Mouse (Mus musculus) thymus, postnatal 36 days (tissue): ENCODE data around the gene 2010111I01Rik.
"Not testable (repeated sequence)": the region's sequence is repeated elsewhere in the genome, so short reads cannot be mapped to it uniquely, and the experiment has no call there.

Source experiments
- DNase-seq, 2 experiments: peaks; one replicate each; pipeline ENCODE4 v3.0.0; 2022; ENCODE audit warnings: mixed read lengths in 2 of 2

Gene 2010111I01Rik

DNA sequence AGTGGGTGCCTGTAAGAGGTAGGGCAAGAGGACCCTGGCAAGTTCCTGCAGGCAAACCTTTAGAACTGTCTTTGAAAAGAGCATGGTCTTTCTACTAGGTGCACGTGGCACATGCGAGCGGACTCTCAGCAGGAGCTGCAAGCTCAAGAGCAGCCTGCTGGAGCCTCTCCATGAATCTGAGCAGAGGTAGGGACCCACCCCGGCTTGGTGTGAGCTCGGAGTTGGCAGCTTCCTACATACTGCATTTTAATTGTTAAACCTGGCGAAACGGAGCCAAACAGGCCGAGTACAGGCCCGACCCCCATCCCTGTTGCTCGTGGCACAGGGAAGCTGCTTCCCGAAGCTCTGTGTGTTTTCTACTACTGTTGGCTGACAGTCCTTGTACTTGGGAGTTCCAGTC is 331.6 kb downstream of the 2010111I01Rik start:
- no peak for DNase-seq

DNA sequence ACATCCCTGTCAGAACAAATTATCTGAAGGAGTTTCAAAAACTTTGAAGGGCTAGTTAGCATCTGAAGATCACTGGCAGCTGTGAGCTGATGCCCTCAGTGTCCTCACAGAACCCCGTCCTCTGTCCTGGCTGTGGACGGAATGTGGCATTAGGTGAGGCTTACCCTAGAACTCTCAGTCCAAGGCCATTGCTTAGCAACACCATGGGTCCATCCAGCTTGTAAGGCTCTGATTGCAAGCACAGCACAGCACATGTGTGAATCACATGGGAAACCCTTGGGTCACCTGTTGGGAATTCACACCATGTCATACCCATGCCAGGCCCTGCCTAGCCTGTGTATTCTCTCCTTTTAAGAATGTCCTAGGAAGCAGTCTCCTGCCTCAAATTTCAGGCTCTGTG is 332.3 kb downstream of the 2010111I01Rik start:
- DNase-seq, result no peak

DNA sequence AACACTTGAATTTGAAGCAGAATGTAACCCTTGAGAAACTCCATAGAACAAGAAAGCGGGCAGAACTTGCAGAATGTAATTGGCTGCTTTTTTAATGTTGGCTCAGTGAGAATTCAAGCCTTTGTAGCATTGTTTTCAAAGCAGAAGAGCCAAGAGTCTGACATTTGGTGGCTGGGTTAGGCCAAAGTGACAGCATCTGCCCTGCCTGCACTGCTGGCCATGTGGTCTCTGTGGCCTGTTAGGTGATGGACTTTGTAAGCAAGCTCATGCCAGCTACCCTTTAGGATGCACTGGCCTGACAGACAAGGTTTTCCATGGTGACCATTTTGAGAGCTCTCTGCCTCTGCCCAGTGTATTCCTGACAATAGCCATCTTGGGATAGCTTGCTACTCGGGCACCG is 333.2 kb downstream of the 2010111I01Rik start:
- no peak for DNase-seq

DNA sequence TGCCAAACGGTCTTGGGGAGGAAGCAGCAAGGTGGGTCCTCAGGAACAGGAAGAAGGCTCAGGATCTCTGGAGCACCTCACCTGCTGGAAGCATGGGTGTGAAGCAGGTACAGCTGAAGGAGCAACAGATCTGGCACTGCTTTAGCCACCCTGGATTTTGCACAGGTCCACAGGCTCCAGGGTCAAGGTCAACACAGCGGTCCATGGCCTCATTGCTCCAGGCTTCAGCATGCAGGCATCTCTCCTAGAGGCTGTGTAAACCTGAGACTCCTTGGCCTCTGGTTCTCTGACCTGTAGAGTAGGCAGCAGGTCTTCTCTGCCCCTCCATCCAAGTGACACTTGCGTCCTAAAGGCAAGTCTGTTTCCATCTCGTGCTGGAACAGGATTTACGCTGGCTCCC is 334.2 kb downstream of the 2010111I01Rik start:
- no peak for DNase-seq

DNA sequence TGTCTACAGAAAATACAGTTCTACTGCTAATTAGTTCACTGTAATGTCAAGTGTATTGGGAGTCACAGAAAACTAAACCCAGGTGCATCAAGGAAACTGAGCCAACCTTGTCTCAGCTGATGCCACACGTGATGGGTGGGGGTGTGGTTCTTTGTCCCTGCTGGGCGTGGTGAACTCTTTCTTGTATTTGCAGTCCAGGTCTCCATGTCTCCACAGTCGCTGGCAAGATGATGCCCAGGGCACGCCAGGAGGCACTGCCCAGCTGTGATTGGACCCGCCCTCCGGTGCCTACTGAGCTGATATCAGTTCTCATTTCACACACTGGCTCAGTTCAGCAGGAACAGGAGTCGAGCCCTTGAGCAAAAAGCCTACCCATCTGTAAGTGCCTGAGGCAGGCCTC is 336.2 kb downstream of the 2010111I01Rik start:
- DNase-seq, result no peak

DNA sequence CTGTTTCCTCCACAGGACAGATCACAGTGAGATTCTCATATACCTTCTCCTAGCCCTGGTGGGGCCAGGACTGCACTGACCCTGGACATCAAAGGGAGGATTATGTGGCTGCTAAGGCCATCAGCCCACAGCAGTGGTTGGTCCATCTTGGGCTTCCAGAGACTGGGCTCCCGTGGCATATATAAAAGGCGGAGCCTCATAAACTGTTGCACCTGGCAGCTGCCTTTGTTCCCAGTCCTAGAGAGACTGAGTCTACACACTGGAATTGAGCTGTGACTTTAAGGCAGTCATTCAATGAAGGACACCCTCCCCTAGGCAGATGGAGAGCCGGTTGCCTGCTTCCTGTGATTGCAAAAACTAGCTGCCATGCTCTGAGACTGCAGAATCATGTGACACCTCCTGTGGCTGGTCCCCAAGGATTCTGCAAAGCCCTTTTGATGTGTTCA is 337.1 kb downstream of the 2010111I01Rik start:
- no peak for DNase-seq

DNA sequence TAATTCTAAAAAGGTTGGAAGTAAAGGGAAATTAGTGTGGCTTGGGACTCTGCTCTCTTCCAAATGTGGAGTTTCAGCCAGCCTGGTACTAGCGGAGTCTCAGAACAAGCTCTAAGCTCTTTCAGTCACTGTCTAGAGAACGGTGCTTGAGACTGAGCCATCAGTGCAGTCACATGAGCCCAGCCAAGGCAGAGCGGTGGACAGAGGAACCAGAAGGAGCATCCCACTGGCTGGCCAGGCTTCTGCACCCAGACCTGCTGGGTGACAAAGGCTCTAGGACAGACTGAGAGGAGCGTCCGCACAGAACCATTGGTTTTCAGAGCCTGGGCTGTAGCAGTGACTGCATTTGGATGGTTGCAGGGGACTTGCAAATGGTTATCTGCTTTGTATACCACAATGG is 337.7 kb downstream of the 2010111I01Rik start:
- no peak for DNase-seq

DNA sequence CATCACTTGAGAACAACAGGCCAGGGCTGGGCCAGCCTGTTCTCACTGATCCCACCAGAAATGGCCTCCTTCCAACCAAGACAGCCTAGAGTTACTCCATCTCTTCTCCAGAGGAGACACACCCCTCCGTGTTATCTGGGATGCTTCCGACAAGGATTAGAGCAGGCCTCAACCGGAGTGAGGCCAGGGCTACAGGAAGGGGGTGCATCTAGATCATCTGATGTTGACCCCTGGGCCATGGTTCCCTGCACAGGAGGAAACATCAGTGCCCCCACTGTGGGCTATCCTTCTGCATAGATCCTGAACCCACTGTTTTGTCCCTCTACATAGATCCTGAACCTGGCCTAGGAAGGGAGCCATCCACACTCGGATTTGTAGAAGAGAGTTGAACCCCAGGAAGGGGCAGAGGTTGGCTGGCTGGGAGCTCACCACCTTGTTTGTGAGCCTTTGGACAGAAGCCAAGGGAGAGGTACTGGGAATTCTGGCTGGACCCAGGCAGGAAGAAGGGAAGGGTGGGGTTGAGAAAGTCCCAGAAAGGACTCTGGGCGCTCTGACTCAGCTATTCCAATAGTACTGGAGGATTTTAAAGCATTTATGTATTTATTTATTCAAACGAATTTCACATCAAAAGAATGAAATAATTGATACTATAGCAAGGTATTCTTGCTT is 339.6 kb downstream of the 2010111I01Rik start:
- DNase-seq, result no peak

DNA sequence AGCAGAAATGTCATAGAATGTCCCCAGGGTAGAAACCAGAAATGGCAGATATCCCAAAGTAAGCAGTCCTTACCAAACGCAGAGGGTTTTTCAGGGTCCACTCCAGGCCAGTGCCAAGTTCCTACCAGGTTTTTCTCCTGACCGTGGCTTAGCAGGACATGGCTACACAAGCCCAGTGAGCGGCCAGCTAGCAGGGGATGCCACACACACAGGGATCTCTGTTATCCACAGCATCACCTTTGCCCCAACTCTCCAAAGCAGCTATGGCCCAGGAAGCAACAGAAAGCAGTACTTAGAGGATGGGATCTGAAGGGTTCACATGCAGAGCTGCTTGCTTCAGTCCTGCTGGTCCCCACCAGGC is 340.1 kb downstream of the 2010111I01Rik start:
- DNase-seq, result no peak

DNA sequence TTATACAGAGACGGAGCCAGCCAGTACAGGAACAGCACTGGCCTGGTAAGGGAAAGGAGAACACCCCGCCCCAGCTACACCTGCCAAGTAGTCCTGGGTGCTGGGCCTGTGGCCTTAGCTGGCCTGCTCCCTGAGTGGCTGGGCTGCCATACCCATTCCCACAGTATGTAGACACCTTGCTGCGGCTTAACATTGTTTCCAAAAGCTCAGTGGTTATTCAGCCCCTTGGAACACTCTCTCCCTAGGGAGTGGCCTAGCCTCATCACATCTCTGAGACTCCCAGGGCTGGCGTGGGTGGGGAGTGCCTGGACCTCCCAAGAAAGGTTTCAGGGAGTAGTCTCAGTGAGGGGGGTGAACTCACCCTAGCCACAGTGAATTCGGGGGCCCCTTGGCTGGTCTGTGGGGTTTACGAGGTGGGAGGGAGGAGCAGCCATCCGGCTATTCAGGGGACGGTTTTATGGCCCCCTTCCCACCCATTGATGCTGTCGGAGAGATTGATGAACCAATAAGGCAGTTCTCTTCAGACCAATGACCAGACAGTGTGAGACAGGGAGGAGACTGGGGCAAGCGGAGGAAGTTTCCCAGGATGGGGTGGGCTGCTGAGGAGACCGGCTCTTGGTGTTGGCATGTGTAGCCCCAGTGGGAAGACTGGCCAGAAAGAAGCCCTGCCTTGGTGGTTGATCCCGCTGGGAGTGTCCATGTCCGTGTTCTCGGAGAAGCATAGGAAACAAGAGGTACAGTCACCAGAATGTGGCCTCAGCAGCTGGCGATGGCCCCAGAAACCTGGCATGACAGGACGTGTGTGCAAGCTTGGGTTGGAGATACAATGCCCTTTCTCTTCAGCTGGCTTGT is 340.7 kb downstream of the 2010111I01Rik start:
- DNase-seq, result no peak

DNA sequence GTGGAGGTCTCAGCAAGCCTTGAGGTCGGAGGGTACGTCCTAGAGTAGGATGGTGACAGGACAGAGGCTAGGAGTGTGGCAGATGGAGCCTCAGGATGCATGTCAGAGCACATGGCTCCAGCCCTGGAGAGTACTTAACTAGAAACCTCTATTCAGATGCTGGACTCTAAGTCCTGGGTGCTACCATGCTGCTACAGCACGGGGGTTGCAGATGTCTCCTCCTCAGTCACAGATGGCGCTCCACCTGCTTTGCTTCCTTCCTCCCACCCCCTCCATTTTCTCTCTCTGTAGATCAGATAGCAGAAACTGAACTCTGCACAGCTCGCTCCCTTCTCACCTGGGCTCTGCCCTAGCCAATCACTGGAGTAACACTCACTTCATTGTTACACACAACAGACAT is 342.1 kb downstream of the 2010111I01Rik start:
- peak; percentile 49 to 65 for DNase-seq

DNA sequence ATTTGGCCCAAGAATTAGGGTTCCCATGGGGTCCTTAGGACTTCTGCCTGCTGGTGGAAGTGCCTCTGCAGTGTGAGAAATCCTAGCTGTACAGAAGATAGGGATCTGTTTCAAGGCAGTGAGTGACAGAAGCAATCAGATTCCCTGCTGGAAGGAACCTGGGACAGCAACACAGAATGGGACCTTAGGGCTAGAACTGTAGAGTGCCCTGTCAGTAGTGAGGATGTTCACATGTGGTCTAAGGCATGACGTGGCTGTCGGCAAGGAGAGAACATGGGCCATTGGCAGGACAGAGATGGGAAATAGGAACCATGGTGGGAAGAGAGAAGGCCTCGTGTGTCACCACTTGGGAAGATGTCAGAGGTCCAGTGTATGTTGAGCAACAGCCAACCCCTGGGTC is 344.9 kb downstream of the 2010111I01Rik start:
- no peak for DNase-seq

DNA sequence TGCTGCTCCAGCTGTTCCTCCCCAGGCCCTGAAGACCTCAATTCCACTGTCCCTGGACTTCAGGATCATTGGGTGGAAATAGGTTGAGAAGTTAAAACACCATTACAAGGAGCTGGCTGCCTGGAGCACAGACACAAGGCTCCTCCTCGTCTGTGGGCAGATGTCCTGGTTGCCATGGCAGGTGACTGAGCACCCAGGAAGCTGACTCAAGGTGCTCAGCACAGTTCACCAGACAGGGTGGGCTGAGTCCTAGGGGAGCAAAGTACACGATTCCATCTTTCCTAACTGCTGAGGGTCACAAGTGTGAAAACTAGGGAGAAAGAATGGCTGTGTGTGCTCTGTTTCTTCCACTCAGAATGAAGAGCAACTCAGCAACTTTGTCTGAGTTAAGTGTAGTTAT is 346.5 kb downstream of the 2010111I01Rik start:
- no peak for DNase-seq

DNA sequence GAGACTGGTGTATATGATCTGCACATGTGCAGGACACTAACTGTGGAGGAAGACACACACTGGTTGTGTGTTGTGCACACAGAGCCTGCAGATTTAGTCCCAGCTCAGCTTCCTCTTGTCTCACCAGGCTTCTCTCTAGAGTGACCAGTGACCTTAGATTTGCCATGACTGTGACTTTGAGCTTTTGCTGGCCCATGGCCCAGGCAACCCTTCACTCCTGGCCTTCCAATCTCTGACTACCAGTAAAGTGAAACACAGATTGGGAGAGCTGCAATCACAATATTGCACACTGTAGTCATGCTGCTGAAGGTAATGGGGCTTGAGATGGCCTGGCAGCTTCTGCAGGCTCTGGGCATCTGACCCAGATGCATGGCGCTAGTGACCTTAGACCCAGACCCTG is 348.6 kb downstream of the 2010111I01Rik start:
- no peak for DNase-seq

DNA sequence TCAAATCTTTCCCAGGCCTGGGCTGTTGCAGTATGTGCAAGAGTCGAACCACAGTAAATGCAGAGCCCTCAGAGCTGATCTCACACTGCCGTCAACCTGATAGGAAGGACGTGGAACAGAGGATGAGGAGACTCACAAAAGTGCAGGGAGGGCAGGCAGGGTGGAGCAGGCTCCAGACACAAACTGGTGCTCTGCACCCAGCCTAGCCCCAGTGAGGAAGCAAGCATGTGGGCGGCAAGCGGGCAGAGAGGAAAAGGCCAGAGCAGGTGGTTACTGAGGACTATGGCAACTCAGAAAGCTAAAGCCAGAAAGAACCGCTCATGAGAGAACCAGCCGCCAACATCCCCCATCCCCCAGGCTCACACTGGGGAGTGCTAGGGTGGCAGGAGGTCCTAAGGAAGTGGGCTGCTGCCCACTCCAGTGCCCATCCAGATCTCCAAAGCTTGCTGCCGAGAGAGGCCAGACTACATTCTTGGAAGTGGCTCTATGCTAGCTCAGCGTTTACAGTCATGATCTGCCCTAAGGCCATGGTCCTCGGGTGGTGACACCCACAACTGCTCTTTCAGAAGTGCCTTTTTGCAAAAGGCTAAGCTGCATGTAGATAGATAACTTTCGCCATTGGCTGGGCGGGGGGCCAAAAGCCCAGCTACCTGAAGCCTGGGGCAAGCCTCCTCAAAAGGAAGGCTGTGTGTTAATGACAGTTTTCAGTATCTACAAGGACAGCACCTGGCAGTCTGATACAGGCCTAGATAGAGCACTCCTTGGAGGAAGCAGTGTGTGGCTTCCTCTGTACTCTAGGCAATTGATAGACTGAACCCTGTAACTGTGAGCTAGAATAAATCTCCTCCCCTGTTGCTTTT is 349.3 kb downstream of the 2010111I01Rik start:
- no peak for DNase-seq

DNA sequence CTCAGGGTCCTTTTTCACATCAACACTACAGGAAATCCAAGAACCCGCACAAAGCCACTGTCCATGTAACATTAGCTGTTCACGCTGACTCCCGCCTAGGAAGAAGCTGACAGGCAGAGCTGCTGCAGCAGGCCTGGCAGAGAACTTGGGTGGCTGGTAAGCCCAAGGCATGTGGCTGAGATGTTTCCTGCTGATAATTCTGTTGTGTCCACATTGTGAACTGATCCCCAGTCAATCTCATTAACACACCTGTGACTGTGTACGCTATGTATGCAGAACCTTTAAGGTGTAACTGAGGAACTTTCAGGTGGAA is 349.9 kb downstream of the 2010111I01Rik start:
- DNase-seq, result no peak

DNA sequence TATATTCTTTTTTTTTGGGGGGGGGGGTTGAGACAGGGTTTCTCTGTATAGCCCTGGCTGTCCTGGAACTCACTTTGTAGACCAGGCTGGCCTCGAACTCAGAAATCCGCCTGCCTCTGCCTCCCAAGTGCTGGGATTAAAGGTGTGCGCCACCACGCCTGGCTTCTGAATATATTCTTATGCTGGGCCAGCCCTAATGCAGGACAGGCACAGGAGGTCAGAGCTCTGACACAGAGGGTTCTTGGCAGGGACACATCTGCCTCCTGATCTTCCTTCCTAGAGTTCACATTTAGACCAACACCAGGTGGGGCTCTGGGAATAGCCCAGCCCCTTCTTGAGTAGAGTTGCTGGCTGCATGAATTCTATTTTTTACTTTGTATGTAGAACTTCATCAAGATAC is 350.4 kb downstream of the 2010111I01Rik start:
- DNase-seq, result not testable (repeated sequence)

DNA sequence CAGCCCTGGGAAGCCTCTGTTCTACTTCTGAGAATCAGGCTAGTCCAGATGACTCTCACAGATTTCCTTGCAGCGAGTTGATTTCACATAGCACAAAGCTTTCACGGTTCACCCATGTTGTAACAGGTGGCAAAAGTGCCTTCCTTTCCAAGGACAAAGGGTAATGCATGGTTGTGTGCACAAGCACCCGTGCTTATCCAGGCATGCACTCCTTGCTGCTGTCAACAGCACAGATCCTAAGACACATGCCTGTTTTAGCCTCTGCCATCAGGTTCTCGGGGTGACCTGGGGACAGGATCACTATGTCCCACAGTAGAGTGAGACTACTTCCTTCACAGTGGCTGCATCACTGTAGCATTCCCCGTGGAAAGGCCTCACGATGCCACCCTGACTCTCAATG is 351.1 kb downstream of the 2010111I01Rik start:
- no peak for DNase-seq

DNA sequence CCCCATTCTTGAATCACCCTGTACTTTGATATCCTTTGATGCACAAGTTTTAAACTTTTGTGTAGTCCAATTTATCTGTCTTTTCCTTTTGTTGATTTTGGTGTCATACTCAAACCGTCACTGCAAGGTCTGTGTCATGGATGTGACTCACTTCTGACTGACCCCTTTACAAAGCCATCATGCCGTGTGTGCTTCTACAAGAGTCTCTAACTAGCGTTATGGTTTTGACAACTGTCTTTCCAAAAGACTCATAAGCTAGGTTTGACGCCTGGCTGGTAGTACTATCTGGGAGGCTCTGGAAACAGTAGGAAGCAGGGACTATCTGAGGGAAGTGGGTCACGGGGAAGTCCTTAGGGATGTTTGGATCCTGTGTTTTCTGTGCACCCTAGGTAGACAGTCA is 351.7 kb downstream of the 2010111I01Rik start:
- DNase-seq, result no peak

DNA sequence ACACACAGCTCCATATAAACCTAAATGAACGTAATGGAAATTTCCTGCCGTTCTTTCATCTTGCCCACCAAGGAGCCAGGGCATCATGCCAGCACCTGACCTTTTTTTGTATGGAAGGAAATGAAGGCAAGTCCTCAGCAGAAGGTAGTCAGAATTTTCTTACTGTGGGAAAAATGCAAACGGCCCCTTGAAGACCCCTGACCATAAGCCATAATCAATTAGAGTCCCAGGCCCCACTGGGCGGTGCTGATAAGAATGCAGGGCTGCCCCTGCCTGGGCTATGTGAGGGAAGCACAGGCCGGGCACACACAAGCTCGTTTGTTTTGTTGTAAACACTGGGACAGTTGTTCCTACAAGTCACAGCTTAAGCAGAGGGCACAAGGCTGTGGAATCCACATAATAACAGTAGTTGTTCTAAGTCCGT is 353.0 kb downstream of the 2010111I01Rik start:
- DNase-seq, result no peak

DNA sequence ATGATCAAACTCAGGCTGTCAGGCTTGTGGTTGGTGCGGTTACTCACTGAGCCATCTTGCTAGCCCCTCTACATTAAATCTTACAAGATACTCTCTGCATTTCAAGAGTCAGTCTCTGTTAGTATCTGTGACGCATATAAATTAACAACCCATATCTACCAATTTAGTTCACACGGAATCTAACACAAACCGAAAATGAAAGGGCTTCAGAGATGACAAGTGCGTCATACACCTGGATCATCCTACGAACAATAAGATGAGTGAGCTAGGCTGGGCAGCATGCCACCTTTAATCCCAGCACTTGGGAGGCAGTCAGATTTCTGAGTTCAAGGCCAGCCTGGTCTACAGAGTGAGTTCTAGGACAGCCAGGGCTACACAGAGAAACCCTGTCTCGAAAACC is 355.1 kb downstream of the 2010111I01Rik start:
- no peak for DNase-seq

DNA sequence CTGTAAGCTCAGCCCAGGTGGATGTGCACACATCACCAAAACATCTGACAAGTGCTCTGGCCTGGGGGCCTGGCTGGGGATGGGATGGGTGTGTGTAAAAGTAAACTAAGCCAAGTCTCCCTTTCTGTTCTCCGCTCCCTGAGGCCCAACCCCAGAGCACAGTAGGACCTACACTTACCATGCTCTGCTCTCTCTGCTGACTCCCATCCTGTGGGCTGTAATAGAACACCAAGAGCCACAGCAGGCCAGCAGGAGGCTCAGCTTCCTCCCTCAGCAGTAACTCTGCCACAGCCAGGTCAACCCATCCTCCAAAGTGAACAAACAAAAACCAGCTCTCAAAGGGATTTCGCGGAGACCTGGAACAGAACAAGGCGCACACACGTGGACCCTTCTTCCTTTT is 357.0 kb downstream of the 2010111I01Rik start:
- no peak for DNase-seq

DNA sequence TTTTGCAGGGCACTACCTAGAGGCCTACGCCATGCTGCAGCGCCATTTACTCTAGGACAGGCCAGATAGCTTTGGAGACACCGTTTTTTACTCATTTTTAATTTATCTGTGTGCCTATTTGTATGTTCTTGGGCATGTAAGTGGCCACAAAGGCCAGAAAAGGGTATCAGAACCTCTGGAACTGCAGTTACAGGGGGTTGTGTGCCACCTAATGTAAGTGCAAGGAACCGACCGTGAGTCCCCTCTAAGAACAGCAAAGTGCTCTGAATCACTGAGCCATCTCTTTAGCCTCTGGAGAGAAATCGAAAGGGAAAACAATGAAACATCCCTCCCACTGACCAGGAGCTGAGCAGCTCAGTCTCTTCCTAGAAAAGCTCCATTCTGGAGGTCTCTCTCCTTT is 358.1 kb downstream of the 2010111I01Rik start:
- DNase-seq, result no peak
